Mouse (Mus musculus): ENCODE measurements at regions not wholly inside any gene's neighbourhood (a gene's known extent, or its start where the extent isn't known, plus 50 kb on each side); places are given as distances from the start of the nearest gene placed in this dataset.
"Not testable (repeated sequence)": the region's sequence is repeated elsewhere in the genome, so short reads cannot be mapped to it uniquely, and the experiment has no call there.

DNA sequence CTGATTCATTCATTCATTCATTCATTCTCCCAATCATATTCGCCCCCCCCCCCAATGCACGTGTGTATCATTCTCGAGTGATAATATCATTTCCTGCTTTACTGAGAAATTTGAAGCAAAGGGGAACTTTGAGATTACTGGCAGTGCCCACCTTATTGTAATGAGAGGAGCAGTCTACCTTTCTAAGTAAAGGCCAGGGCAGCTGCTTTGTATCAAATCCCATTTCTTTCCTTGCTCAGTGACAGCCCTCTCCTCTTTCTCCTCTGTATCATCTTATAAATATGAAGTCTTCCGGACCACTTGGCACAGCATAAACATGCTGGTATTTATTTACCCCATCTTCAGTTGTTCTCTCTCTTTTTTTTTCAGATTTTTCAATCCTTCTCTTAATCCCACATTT is 139.1 kb upstream of the Tacstd2 start:
- H3K27me3 ChIP-seq (ENCODE audit: insufficient read depth, low read length); ATAC-seq (ENCODE audit: extremely low read depth, insufficient number of reproducible peaks, low FRiP score, poor library complexity, severe bottlenecking); H3K36me3 ChIP-seq (replicated peaks); H3K4me3 ChIP-seq (ENCODE audit: low read depth, low read length); H3K4me1 ChIP-seq (ENCODE audit: insufficient read depth, low read depth, low read length); DNase-seq (ENCODE audit: low spot score); H3K9me3 ChIP-seq (replicated peaks): not testable (repeated sequence)

DNA sequence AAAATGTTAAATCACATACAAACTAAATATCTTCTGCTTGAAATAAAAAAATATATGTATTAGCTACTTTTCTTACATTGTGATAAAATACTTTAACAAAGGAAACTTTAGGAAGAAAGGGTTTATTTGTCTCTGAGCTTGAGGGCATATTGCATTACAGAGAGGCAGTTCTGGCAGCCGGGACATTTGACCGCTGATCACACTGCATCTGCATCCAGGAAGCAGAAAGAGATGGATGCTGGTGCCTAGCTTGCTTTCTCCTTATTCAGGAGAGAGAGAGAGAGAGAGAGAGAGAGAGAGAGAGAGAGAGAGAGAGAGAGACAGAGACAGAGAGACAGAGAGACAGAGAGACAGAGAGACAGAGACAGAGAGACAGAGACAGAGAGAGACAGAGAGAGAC is 137.7 kb upstream of the Tacstd2 start:
- not testable (repeated sequence) for DNase-seq (ENCODE audit: low spot score); H3K4me1 ChIP-seq (ENCODE audit: insufficient read depth, low read depth, low read length); H3K27me3 ChIP-seq (ENCODE audit: insufficient read depth, low read length); H3K4me3 ChIP-seq (ENCODE audit: low read depth, low read length); H3K36me3 ChIP-seq (replicated peaks); ATAC-seq (ENCODE audit: extremely low read depth, insufficient number of reproducible peaks, low FRiP score, poor library complexity, severe bottlenecking); H3K9me3 ChIP-seq (replicated peaks)

DNA sequence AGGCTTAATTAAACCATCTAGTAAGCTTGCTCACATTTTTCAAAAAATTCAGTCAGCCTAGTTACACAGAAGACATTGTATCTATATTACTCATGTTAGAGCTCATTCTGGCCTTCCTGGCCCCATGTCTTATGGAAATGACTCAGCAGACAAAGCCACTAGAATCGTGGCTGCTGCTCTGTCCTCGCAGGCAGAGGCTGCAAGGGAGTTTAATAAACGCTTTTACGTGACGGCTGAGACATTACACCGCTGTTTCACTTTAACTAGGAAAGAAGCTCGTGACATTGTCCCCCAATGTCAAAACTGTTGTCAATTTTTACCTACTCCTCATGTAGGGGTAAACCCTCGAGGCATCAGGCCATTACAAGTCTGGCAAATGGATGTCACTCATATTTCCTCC is 132.5 kb upstream of the Tacstd2 start:
- not testable (repeated sequence) for H3K27me3 ChIP-seq (ENCODE audit: insufficient read depth, low read length); H3K4me3 ChIP-seq (ENCODE audit: low read depth, low read length); H3K4me1 ChIP-seq (ENCODE audit: insufficient read depth, low read depth, low read length); DNase-seq (ENCODE audit: low spot score); H3K9me3 ChIP-seq (replicated peaks); ATAC-seq (ENCODE audit: extremely low read depth, insufficient number of reproducible peaks, low FRiP score, poor library complexity, severe bottlenecking); H3K36me3 ChIP-seq (replicated peaks)

DNA sequence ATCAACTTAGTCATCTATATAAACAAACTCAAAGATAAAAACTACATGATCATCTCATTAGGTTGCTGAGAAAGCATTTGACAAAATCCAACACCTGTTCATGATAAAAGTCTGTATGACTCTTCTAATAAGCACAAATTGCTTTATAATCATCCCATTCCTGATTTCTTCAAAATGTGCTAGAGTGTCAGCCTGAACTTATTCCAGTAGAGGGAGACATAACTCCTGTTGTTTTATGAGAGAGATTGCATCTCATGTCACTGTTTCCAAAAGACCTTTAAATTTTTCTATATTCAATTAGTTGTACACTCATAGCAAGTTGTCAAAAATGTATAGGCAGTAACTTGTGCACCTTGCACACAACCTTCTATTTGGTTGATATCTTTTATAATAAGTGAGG is 96.0 kb upstream of the Tacstd2 start:
- no peak for DNase-seq (ENCODE audit: low spot score)
- Histone ChIP-seq H3K4me3 (ENCODE audit: low read depth, low read length) (no peak overlapping the region), H3K4me1 (ENCODE audit: insufficient read depth, low read depth, low read length) (no peaks in the 10 kb centered on the region), H3K27me3 (ENCODE audit: insufficient read depth, low read length) (no peaks in the 10 kb centered on the region), H3K9me3 (replicated peaks) (no peaks in the 10 kb centered on the region), H3K36me3 (replicated peaks) (no peaks in the 10 kb centered on the region)
- TF ChIP-seq GATA1 (IDR thresholded peaks at IDR 0.05; ENCODE audit: borderline replicate concordance, low read length) (no peak), GATA2 (IDR thresholded peaks at IDR 0.05; ENCODE audit: borderline replicate concordance, low read depth, low read length) (no peak), CTCF (IDR thresholded peaks at IDR 0.05; ENCODE audit: low read depth, low read length) (no peak), TAL1 (conservative IDR thresholded peaks at IDR 0.05; ENCODE audit: low read depth, low read length) (no peak)
- no peak for ATAC-seq (ENCODE audit: extremely low read depth, insufficient number of reproducible peaks, low FRiP score, poor library complexity, severe bottlenecking)

DNA sequence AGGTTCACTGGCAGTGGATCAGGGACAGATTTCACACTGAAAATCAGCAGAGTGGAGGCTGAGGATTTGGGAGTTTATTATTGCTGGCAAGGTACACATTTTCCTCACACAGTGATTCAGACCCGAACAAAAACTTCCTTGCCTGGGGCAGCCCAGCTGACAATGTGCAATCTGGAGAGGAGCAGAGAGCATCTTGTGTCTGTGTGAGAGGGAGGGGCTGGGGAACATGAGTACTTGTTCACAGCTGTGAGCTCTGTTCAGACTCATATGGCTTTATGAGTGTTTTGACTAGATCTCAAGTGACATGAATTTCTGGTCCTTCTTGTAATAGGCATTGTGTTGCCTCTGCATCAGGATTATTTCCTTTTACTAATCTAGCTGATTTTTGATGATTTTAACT is 74.8 kb upstream of the Tacstd2 start:
- no peak for ATAC-seq (ENCODE audit: extremely low read depth, insufficient number of reproducible peaks, low FRiP score, poor library complexity, severe bottlenecking)
- no peak for TF ChIP-seq GATA1 (IDR thresholded peaks at IDR 0.05; ENCODE audit: borderline replicate concordance, low read length)
- no peak for TF ChIP-seq CTCF (IDR thresholded peaks at IDR 0.05; ENCODE audit: low read depth, low read length)
- TF ChIP-seq POLR2AphosphoS5 (IDR thresholded peaks at IDR 0.05; ENCODE audit: insufficient replicate concordance, low read depth, low read length): no peak
- TF ChIP-seq GATA2 (IDR thresholded peaks at IDR 0.05; ENCODE audit: borderline replicate concordance, low read depth, low read length): no peak

DNA sequence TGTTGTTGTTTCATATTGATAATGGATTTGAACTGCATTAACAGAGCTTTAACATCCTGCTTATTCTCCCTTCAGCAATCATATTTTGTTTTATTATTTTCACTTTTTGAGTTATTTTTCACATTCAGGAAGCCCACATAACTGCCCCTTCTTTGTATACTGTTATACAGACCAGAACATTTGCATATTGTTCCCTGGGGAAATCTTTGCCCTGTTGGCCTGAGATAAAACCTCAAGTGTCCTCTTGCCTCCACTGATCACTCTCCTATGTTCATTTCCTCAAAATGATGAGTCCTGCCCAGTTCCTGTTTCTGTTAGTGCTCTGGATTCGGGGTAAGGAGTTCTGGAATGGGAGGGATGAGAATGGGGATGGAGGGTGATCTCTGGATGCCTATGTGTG is 73.9 kb upstream of the Tacstd2 start:
- H3K4me1 ChIP-seq (ENCODE audit: insufficient read depth, low read depth, low read length); ATAC-seq (ENCODE audit: extremely low read depth, insufficient number of reproducible peaks, low FRiP score, poor library complexity, severe bottlenecking); H3K9me3 ChIP-seq (replicated peaks); H3K4me3 ChIP-seq (ENCODE audit: low read depth, low read length); DNase-seq (ENCODE audit: low spot score); H3K36me3 ChIP-seq (replicated peaks); H3K27me3 ChIP-seq (ENCODE audit: insufficient read depth, low read length): not testable (repeated sequence)

More for the DNA sequence above, 74.8 kb upstream of the Tacstd2 start:
- Histone ChIP-seq H3K4me1 (ENCODE audit: insufficient read depth, low read depth, low read length) (no peaks in the 10 kb centered on the region), H3K27me3 (ENCODE audit: insufficient read depth, low read length) (no peaks in the 10 kb centered on the region), H3K36me3 (replicated peaks) (no peaks in the 10 kb centered on the region), H3K9me3 (replicated peaks) (no peaks in the 10 kb centered on the region), H3K4me3 (ENCODE audit: low read depth, low read length) (no peak overlapping the region)
- DNase-seq (ENCODE audit: low spot score): no peak

All from G1E (cell line).